Mouse (Mus musculus) liver, embryonic 15.5 days (tissue): Measurements from ENCODE around the gene Triml2. TPM values are rescaled to one million over a fixed set of nuclear protein-coding genes. Genes with fewer than 3 reads are reported as not detected.

ENCODE experiments used
- ATAC-seq: fragments of 200-750 bp; cut with Nextera tagmentation; 2 replicates; pipeline ENCODE4 v1.8.0; 2017; ENCODE audit warnings: moderate number of reproducible peaks, mild to moderate bottlenecking, moderate library complexity; ENCODE audit not compliant: insufficient read depth
- H3K27ac ChIP-seq: fragments of 300-500 bp; sonication (generic); replicated peaks from 2 replicates; pipeline ENCODE4 v1.5.1; 2015; ENCODE audit warnings: mild to moderate bottlenecking, inconsistent platforms
- H3K27me3 ChIP-seq: fragments of 300-500 bp; sonication (generic); 2 replicates; pipeline ENCODE4 v1.6.1; 2015; ENCODE audit warnings: mild to moderate bottlenecking, inconsistent platforms
- H3K36me3 ChIP-seq: fragments of 300-500 bp; sonication (generic); replicated peaks from 2 replicates; pipeline ENCODE4 v1.6.1; 2015; ENCODE audit warnings: moderate library complexity, mild to moderate bottlenecking, inconsistent platforms
- H3K4me1 ChIP-seq: fragments of 300-500 bp; sonication (generic); replicated peaks from 2 replicates; pipeline ENCODE4 v1.6.1; 2015; ENCODE audit warnings: inconsistent platforms
- H3K4me2 ChIP-seq: fragments of 300-500 bp; sonication (generic); 2 replicates; pipeline ENCODE4 v1.6.1; 2015; ENCODE audit warnings: moderate library complexity, mild to moderate bottlenecking, inconsistent platforms
- H3K4me3 ChIP-seq: fragments of 300-500 bp; sonication (generic); replicated peaks from 2 replicates; pipeline ENCODE4 v1.5.1; 2015; ENCODE audit warnings: mild to moderate bottlenecking, inconsistent platforms
- H3K9ac ChIP-seq: fragments of 300-500 bp; sonication (generic); 2 replicates; pipeline ENCODE4 v1.6.1; 2015; ENCODE audit warnings: moderate library complexity, mild to moderate bottlenecking, inconsistent platforms
- H3K9me3 ChIP-seq: fragments of 300-500 bp; sonication (generic); replicated peaks from 2 replicates; pipeline ENCODE4 v1.6.1; 2016; ENCODE audit warnings: inconsistent platforms
- WGBS: fragments of 180-500 bp; shearing (Covaris S2); methylation state at CpG from one replicate; pipeline ENCODE4 v1.1.7; 2015; ENCODE audit warnings: mixed read lengths; ENCODE audit not compliant: insufficient replicate concordance; 5-methylcytosine and 5-hydroxymethylcytosine counted together
- polyA plus RNA-seq: library from polyadenylated mRNA; unstranded; fragments of >200 nt; fragmentation: Nextera tagmentation; extraction: Ambion mirVana; gene quantifications from 2 replicates; pipeline ENCODE4 v1.2.1, GENCODE M21; 2015

The Triml2 gene
- polyA plus RNA-seq, result not detected in 2 replicates

DNA sequence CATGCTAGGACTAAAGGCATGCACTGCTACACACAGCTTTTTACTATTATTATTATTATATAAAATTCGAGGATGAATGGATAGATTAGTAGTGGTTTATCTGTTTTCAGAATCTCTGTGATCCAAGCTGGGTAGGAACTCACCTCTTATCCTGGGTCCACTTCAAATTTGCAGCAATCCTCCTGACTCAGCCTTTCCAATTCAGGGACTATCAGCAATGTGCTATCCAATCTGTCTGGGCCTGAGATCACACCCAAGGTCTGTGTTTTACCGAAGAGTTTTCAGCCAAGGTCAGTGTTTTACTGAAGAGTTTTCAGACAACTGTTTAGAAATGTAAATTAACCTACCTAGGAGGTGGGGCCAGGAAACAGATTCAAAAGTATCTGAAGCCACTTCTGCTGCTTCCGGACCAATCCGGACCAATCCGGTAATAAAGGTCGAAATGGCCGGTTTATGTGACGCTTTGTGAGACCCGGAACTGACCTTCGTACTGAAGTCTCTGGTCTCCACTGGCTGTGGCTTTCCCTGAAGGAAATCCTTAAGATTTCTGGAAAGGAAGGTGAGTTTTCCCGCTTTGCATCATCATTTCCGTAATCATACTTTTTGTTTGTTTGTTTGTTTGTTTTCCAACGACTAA lies at the start of gene Triml2:
TSS of gene Triml2 (plus strand) at position 488 of the 637 bp plus-strand sequence.
- Histone ChIP-seq H3K9ac (no peak within 1 kb of the TSS), H3K27me3 (no peaks in the 10 kb centered on the region), H3K36me3 (no peaks in the 10 kb centered on the region), H3K4me1 (no peaks in the 10 kb centered on the region), H3K27ac (no peak within 1 kb of the TSS), H3K4me3 (no peak within 1 kb of the TSS), H3K4me2 (no peak within 1 kb of the TSS), H3K9me3 (no peaks in the 10 kb centered on the region)
- no peak for ATAC-seq
- 79% methylated on average over 13 of the region's 13 CpGs for WGBS

DNA sequence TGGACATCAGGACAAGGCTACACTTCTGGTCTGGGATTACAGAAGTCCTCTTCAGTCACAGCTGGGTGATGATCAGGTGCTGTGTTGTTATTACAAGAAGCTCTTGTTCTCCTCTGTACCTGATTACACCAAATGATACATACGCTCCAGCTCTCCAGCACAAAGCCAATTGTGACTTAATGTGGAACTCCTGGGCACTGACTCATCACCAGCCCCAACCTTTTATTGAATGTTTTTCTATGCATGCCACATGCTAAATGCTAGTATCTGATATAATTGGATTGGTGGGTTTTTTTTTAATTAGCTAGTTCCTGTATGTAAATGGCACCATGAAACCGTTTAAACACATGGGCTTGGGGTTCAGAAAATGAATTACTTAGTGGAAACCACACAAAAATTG lies 39.0 kb upstream of the Triml2 start, which contains the start of gene Triml1:
TSS of gene Triml1 (minus strand) at position 101 of the 400 bp plus-strand sequence.
- no peak within 1 kb of the TSS for H3K9ac ChIP-seq
- H3K9me3 ChIP-seq, result no peaks in the 10 kb centered on the region
- H3K4me2 ChIP-seq, result no peak within 1 kb of the TSS
- no peak within 1 kb of the TSS for H3K27ac ChIP-seq
- H3K36me3 ChIP-seq, result no peaks in the 10 kb centered on the region
- no peaks in the 10 kb centered on the region for H3K27me3 ChIP-seq
- H3K4me3 ChIP-seq, result no peak within 1 kb of the TSS
- WGBS, result 52% methylated on average over 2 of the region's 2 CpGs
- no peaks in the 10 kb centered on the region for H3K4me1 ChIP-seq
- no peak for ATAC-seq

DNA sequence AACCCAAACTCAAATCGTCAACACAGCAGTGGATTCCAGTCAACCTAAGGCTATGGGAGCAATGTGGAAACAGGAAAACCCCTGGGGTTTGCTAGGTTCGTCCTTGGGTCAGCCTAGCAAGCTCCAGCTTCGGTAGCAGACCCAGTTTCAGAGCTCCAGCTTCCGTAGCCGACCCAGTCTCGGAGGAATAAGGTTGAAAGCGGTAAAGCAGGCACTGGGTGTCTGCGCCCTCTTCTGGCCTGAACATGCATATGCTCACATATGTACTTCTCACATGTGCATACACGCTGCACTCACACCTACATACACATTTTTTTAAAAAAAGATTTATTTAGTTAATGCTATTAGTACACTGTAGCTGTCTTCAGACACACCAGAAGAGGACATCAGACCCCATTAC lies 31.0 kb upstream of the Triml2 start:
- H3K27me3 ChIP-seq, result no peaks in the 10 kb centered on the region
- no peaks in the 10 kb centered on the region for H3K4me1 ChIP-seq
- no peak overlapping the region for H3K4me2 ChIP-seq
- WGBS, result 66% methylated on average over 9 of the region's 9 CpGs
- no peak overlapping the region for H3K27ac ChIP-seq
- H3K9ac ChIP-seq, result no peak overlapping the region
- no peak overlapping the region for H3K4me3 ChIP-seq
- no peaks in the 10 kb centered on the region for H3K9me3 ChIP-seq
- H3K36me3 ChIP-seq, result no peaks in the 10 kb centered on the region
- ATAC-seq, result no peak

DNA sequence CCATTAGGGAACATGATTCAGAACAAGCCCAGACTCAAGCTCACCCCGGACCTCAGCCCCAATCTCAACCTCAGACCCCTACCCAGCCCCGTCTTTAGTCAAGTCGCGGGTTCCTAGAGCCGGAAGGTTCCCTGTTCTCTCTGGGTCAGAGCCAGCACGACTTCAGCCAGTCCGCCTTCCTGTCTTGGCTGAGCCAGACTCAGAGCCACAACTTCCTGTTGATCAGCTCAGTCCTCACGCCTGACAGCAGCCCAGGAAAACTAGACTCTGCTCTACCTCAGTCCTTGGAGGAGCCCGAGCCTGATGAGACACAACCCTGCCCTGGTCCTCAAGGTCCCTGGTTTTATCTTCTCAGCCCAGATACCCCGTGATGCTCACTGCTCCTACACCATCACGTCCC lies 17.1 kb upstream of the Triml2 start:
- H3K9me3 ChIP-seq, result no peaks in the 10 kb centered on the region
- no peaks in the 10 kb centered on the region for H3K4me1 ChIP-seq
- no peaks in the 10 kb centered on the region for H3K27me3 ChIP-seq
- H3K27ac ChIP-seq, result no peak overlapping the region
- no peak overlapping the region for H3K4me2 ChIP-seq
- no peak overlapping the region for H3K4me3 ChIP-seq
- H3K9ac ChIP-seq, result no peak overlapping the region
- WGBS, result 55% methylated on average over 11 of the region's 11 CpGs
- ATAC-seq, result no peak
- no peaks in the 10 kb centered on the region for H3K36me3 ChIP-seq

DNA sequence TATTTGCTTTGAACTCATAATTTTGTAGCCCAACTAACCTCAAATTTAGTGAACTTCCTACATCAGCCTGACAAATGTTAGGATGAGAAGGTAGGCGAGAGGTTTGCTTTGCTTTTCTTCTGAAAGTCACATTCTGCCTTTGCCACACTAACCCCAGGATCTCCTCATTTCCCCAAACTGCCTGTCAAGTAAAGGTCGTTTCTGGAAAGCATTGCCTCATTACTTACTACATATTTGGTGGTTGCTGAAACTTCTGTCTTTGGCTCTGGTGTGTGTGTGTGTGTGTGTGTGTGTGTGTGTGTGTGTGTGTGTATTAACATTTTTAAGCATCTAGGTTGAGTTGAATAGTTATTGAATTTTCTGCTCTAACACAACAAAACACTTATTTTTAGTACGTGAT lies 15.9 kb upstream of the Triml2 start:
- Histone ChIP-seq H3K4me1 (no peaks in the 10 kb centered on the region), H3K4me2 (no peak overlapping the region), H3K36me3 (no peaks in the 10 kb centered on the region), H3K27ac (no peak overlapping the region), H3K9me3 (no peaks in the 10 kb centered on the region), H3K27me3 (no peaks in the 10 kb centered on the region), H3K9ac (no peak overlapping the region), H3K4me3 (no peak overlapping the region)
- ATAC-seq, result no peak
- WGBS, result 56% methylated on average over 3 of the region's 3 CpGs

DNA sequence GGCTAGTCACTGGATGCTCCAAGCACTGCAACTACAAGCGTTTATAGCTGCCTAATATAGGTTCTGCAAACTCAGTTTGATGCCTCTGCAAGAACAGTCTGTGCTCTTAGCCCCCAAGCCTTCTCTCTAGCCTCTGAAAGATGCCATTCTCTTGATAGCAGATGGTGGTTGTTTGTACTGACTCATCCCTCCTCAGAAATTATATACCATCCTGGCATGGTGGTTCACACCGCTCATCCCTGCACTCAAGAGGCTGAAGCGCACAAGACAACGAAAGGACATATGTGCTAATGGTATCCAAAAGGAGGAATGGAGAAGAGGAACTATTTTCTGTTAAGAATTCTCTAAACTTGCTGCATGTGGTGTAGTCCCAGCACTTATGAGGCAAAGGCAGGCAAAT lies 12.3 kb upstream of the Triml2 start:
- WGBS, result 75% methylated on average over 4 of the region's 4 CpGs
- no peaks in the 10 kb centered on the region for H3K9me3 ChIP-seq
- no peak for ATAC-seq

DNA sequence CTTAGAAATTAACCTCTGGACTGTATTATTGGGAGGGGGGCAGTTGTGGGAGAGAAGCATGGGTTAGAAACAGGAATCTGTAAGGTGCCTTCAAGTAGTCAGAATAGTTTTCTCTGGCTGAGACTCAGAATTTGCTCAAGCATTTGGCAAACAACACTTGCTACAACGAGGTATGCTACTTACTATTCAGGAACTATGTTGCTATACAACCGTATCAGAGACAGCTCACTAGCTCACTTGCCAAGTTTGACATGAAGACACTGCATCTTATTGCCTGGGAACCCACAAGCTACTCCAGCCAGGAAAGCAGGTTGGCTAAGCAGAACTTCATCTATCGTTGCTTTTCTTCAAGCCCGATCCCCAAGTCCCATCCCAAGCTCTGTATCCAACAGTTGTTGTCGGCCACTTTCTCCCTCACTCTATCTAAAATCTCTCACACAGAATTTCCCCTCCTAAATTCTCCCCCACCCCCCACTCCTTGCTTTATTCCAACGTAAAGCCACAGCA lies 11.0 kb upstream of the Triml2 start:
- 67% methylated on average over 6 of the region's 6 CpGs for WGBS
- no peak for ATAC-seq

More for the DNA sequence above, 12.3 kb upstream of the Triml2 start:
- no peaks in the 10 kb centered on the region for H3K4me1 ChIP-seq
- no peak overlapping the region for H3K4me3 ChIP-seq
- no peak overlapping the region for H3K9ac ChIP-seq
- no peaks in the 10 kb centered on the region for H3K27me3 ChIP-seq
- H3K36me3 ChIP-seq, result no peaks in the 10 kb centered on the region
- H3K27ac ChIP-seq, result no peak overlapping the region
- no peak overlapping the region for H3K4me2 ChIP-seq

DNA sequence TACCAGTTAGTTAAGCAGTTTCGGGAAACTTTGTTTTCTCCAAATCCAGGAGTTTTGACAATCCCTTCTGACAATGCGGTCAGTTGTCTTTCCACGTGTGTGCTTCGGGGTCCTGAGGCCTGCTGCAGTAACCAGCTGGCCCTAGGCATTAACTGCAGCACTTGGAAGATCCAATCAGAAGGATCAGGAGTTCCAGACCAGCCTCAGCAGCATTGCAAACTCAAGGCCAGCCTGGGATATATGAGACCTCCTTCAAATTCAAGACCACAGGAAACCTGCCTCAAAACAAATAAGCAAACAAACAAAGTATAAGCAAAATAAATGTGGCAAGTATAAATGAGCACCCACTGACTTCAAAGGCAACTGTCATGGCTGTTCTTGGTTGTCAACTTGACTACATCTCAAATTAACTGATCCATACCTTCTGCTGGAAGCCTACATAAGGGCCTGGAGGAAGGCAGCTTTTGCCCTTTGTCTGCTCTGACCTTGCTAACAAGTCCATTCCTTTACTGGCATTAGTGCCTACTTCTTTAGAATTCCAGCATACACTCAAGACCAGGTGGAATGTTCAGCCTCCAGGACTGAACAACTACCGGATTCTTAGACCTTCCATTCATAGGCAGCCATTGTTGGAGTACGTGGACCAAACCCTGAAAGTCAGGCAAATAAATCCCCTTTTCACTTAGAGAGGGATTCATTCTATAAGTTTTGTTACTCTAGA lies 3.4 kb upstream of the Triml2 start:
- H3K4me2 ChIP-seq, result no peak overlapping the region
- 61% methylated on average over 6 of the region's 6 CpGs for WGBS
- no peaks in the 10 kb centered on the region for H3K27me3 ChIP-seq
- H3K9ac ChIP-seq, result no peak overlapping the region
- no peaks in the 10 kb centered on the region for H3K9me3 ChIP-seq
- no peaks in the 10 kb centered on the region for H3K4me1 ChIP-seq
- no peaks in the 10 kb centered on the region for H3K36me3 ChIP-seq
- no peak for ATAC-seq
- H3K4me3 ChIP-seq, result no peak overlapping the region
- H3K27ac ChIP-seq, result no peak overlapping the region

More for the DNA sequence above, 11.0 kb upstream of the Triml2 start:
- H3K9me3 ChIP-seq, result no peaks in the 10 kb centered on the region
- no peak overlapping the region for H3K4me3 ChIP-seq
- no peak overlapping the region for H3K27ac ChIP-seq
- H3K4me1 ChIP-seq, result no peaks in the 10 kb centered on the region
- H3K27me3 ChIP-seq, result no peaks in the 10 kb centered on the region
- no peak overlapping the region for H3K9ac ChIP-seq
- H3K36me3 ChIP-seq, result no peaks in the 10 kb centered on the region
- no peak overlapping the region for H3K4me2 ChIP-seq

DNA sequence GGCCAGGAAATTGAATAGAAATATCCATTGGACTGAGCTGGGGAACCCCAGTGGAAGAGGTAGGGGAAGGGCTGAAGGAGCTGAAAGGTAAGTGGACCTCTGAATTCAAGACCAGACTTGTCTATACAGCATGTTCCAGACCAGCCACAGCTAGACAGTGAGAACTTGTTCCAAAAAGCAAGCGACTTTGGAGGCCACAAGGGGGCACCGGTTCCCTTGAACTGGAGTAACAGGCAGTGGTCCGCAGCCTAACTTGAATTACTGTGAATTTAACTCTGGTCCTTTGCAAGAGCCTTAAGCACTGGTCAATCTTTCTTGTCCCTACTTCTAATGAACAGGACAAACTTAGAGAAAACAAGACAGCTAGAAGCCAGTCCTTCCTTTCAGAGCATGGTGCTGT lies 2.1 kb upstream of the Triml2 start:
- no peak overlapping the region for H3K27ac ChIP-seq
- no peak overlapping the region for H3K4me2 ChIP-seq
- H3K4me3 ChIP-seq, result no peak overlapping the region
- H3K9ac ChIP-seq, result no peak overlapping the region
- H3K9me3 ChIP-seq, result no peaks in the 10 kb centered on the region
- no peaks in the 10 kb centered on the region for H3K4me1 ChIP-seq
- no peaks in the 10 kb centered on the region for H3K27me3 ChIP-seq
- 33% methylated on average over 3 of the region's 3 CpGs for WGBS
- H3K36me3 ChIP-seq, result no peaks in the 10 kb centered on the region
- ATAC-seq, result no peak

DNA sequence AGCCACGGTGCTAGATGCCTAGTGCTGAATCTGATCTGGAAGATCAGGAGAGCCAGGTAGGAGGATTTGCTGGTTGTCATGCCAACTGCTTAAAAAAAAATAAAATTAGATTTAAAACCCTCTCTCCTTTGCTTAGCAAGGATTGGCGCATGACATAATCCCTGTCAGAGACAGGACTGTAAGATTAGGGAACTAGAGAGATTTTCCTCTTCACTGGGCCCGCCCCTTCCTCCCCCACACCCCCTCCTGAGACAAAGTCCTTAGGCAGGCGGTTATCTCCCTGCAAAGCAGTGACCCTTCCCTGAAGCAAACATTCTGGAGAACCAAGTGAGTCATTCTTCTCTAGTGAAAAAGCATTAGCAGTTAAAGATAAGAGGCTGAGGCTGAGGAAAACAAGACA lies 1.2 kb upstream of the Triml2 start:
- ATAC-seq, result no peak
- Histone ChIP-seq H3K4me1 (no peaks in the 10 kb centered on the region), H3K9me3 (no peaks in the 10 kb centered on the region), H3K4me3 (no peak overlapping the region), H3K27ac (no peak overlapping the region), H3K27me3 (no peaks in the 10 kb centered on the region), H3K36me3 (no peaks in the 10 kb centered on the region), H3K9ac (no peak overlapping the region), H3K4me2 (no peak overlapping the region)
- 26% methylated on average over 4 of the region's 4 CpGs for WGBS

DNA sequence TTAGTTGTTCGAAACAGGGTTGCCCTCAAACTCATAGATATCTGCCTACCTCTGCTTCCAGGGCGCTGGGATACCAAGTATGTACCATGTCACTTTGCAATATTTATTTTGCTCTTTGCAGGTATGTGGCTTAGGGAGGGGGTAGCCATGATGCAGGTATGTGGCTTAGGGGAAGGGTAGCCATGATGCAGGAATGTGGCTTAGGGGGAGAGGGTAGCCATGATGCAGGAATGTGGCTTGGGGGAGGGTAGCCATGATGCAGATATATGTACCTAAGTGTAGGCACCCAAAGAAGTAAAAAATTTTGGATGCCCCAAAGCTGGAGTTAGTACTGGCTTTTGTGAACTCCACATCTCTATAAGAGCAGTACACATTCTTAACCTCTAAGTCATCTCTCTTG lies 1.9 kb downstream of the Triml2 start:
- H3K4me1 ChIP-seq, result no peaks in the 10 kb centered on the region
- no peaks in the 10 kb centered on the region for H3K27me3 ChIP-seq
- no peak overlapping the region for H3K27ac ChIP-seq
- no peak for ATAC-seq
- no peak overlapping the region for H3K9ac ChIP-seq
- H3K9me3 ChIP-seq, result no peaks in the 10 kb centered on the region
- H3K4me2 ChIP-seq, result no peak overlapping the region
- 57% methylated on average over 2 of the region's 2 CpGs for whole genome bisulfite sequencing
- no peak overlapping the region for H3K4me3 ChIP-seq
- H3K36me3 ChIP-seq, result no peaks in the 10 kb centered on the region
